Mouse (Mus musculus) lung, postnatal 0 days (tissue): Measurements from ENCODE around the gene C1qtnf1. TPM values are rescaled to one million over a fixed set of nuclear protein-coding genes. Genes with fewer than 3 reads are reported as not detected.

Source experiments
- ATAC-seq: fragments of 200-750 bp; cut with Nextera tagmentation; 2 replicates; pipeline ENCODE4 v1.8.0; 2017; ENCODE audit warnings: moderate library complexity
- DNase-seq: peaks from one replicate; pipeline ENCODE4 v3.0.0-alpha.2; 2016; ENCODE audit warnings: low spot score
- H3K27ac ChIP-seq: fragments of 300-500 bp; sonication (generic); 2 replicates; pipeline ENCODE4 v1.5.1; 2014; ENCODE audit warnings: antibody characterized with exemption, mild to moderate bottlenecking, low read length, mixed read lengths
- H3K27me3 ChIP-seq: fragments of 300-500 bp; sonication (generic); replicated peaks from 2 replicates; pipeline ENCODE4 v1.6.1; 2014; ENCODE audit warnings: low read length, mixed read lengths; ENCODE audit not compliant: insufficient read depth
- H3K36me3 ChIP-seq: fragments of 300-500 bp; sonication (generic); 2 replicates; pipeline ENCODE4 v1.6.1; 2014; ENCODE audit warnings: low read length, mixed read lengths; ENCODE audit not compliant: insufficient read depth
- H3K4me1 ChIP-seq: fragments of 300-500 bp; sonication (generic); 2 replicates; pipeline ENCODE4 v1.6.1; 2014; ENCODE audit warnings: antibody characterized with exemption, low read depth, low read length, mixed read lengths; ENCODE audit not compliant: insufficient read depth
- H3K4me2 ChIP-seq: fragments of 300-500 bp; sonication (generic); replicated peaks from 2 replicates; pipeline ENCODE4 v1.6.1; 2014; ENCODE audit warnings: low read depth, mild to moderate bottlenecking, low read length, moderate library complexity, mixed read lengths
- H3K4me3 ChIP-seq: fragments of 300-500 bp; sonication (generic); 2 replicates; pipeline ENCODE4 v1.5.1; 2014; ENCODE audit warnings: low read depth, low read length
- H3K9ac ChIP-seq: fragments of 300-500 bp; sonication (generic); replicated peaks from 2 replicates; pipeline ENCODE4 v1.6.1; 2014; ENCODE audit warnings: low read depth, mild to moderate bottlenecking
- H3K9me3 ChIP-seq: fragments of 300-500 bp; sonication (generic); 2 replicates; pipeline ENCODE4 v1.6.1; 2016; ENCODE audit warnings: low read length, mixed read lengths
- CTCF ChIP-seq: IDR thresholded peaks from 2 replicates; pipeline ENCODE4 v1.5.1; 2016; ENCODE audit warnings: antibody characterized with exemption, mild to moderate bottlenecking
- EP300 ChIP-seq: IDR thresholded peaks from 2 replicates; pipeline ENCODE4 v1.6.1; 2016; ENCODE audit warnings: antibody characterized with exemption, mild to moderate bottlenecking, control low read depth
- WGBS: fragments of 180-500 bp; shearing (Covaris S2); extraction: QIAGEN DNeasy Blood & Tissue Kit; methylation state at CpG from one replicate; pipeline ENCODE4 v1.1.7; 2014; 5-methylcytosine and 5-hydroxymethylcytosine counted together
- polyA plus RNA-seq: library from polyadenylated mRNA; unstranded; fragments of >200 nt; fragmentation: Nextera tagmentation; extraction: Ambion mirVana; gene quantifications from 2 replicates; pipeline ENCODE4 v1.2.1, GENCODE M21; 2015

The C1qtnf1 gene
- polyA plus RNA-seq, 1 experiment from 2014 or later = 9.1 TPM

GRCm38 (mm10) chr11:118420261-118420660, 7.7 kb upstream of the C1qtnf1 start:
- Histone ChIP-seq H3K36me3 (no peaks in the 10 kb centered on the region), H3K27ac (no peak overlapping the region), H3K4me2 (no peak overlapping the region), H3K4me3 (no peak overlapping the region), H3K9ac (no peak overlapping the region), H3K9me3 (no peaks in the 10 kb centered on the region), H3K4me1 (peaks cover 23% of the 10 kb centered on the region), H3K27me3 (no peaks in the 10 kb centered on the region)
- TF ChIP-seq CTCF (no peak), EP300 (no peak)
- ATAC-seq = no peak
- WGBS = 59% methylated on average over 7 of the region's 7 CpGs
- DNase-seq = no peak

GRCm38 (mm10) chr11:118423266-118423971, 4.6 kb upstream of the C1qtnf1 start:
- 1% methylated on average over 18 of the region's 18 CpGs for WGBS
- no peaks in the 10 kb centered on the region for H3K27me3 ChIP-seq
- peak; percentile 91 for DNase-seq
- peak; percentile 13; the same call in 1 of the 2 replicates for ATAC-seq
- H3K27ac ChIP-seq = peak overlapping the region; percentile 3; the same call in 1 of the 2 replicates
- no peak overlapping the region for H3K4me3 ChIP-seq
- TF ChIP-seq CTCF = peak; percentile 93
- no peak for TF ChIP-seq EP300
- H3K9me3 ChIP-seq = no peaks in the 10 kb centered on the region
- no peaks in the 10 kb centered on the region for H3K36me3 ChIP-seq
- no peak overlapping the region for H3K9ac ChIP-seq
- H3K4me2 ChIP-seq = peak overlapping the region; percentile 44
- peaks cover 11% of the 10 kb centered on the region for H3K4me1 ChIP-seq

DNA sequence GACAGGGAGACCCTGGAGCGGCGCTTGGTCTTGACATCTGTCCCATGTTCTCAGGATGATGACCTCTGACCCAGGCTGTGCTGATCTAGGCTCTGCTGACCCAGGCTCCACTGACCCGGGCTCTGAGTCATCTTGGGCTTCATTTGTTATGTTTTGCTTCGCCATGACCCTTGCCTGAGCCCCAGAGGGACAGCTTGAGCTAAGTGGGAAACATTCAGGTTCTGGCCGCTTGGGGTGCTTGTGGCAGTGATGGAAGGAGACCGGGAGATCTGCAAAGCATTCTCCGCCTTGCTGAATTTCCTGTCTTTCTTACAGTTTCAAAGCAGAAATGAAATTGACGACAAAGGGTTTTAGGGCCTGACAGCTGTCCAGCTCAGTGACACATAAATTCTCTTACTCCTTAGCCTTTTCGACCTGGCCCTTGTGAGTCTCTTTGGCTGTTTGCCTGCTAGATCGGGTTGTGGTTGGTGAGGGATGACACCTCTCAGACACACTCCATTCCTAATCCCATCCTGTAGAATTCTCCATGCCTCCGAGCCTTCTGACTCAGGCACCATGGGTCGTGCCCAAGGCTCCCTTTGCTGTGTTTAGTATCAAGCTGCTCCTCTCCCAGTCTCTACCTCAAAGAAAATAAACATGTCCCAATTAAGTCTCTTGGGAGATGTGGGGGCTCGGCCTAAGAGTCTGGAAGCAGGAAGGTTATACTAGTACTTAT, 3.2 kb upstream of the C1qtnf1 start:
- no peaks in the 10 kb centered on the region for H3K27me3 ChIP-seq
- DNase-seq (peak; percentile 43), ATAC-seq (peak; percentile 11; the same call in 1 of the 2 replicates)
- no peak overlapping the region for H3K4me3 ChIP-seq
- TF ChIP-seq EP300 (no peak), CTCF (peak; percentile 47)
- H3K9me3 ChIP-seq = no peaks in the 10 kb centered on the region
- WGBS = 47% methylated on average over 13 of the region's 13 CpGs
- H3K4me2 ChIP-seq = no peak overlapping the region
- no peak overlapping the region for H3K9ac ChIP-seq
- H3K27ac ChIP-seq = no peak overlapping the region
- H3K4me1 ChIP-seq = peaks cover 17% of the 10 kb centered on the region; the same call in 1 of the 2 replicates
- H3K36me3 ChIP-seq = no peaks in the 10 kb centered on the region

DNA sequence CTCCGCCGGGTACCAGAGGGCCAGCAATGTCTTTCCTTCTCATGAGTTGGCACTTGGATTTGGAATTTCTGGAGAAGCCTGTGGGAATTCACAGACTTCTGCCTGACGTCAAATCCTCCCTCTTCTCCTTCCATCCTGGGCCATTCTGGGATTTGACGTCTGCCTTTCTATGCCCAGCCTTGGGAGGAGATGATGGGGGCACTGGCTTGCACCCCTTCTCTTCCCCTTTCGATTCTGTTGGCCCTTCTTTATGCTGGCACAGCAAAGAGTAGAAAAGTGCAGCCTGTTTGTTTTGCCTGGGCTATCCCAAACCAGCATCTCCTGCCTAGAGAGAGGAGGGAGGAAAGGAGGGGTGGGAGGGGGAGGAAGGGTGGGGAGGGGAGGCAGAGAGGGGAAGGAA, 1.2 kb upstream of the C1qtnf1 start:
- TF ChIP-seq EP300 (no peak), CTCF (no peak)
- H3K27ac ChIP-seq = no peak overlapping the region
- H3K4me1 ChIP-seq = peaks cover 27% of the 10 kb centered on the region; the same call in 1 of the 2 replicates
- no peak overlapping the region for H3K9ac ChIP-seq
- no peak overlapping the region for H3K4me2 ChIP-seq
- no peaks in the 10 kb centered on the region for H3K9me3 ChIP-seq
- WGBS = 59% methylated on average over 5 of the region's 5 CpGs
- DNase-seq (no peak), ATAC-seq (no peak)
- H3K27me3 ChIP-seq = no peaks in the 10 kb centered on the region
- H3K4me3 ChIP-seq = no peak overlapping the region
- H3K36me3 ChIP-seq = no peaks in the 10 kb centered on the region

GRCm38 (mm10) chr11:118427266-118427779, 680 bp upstream of the C1qtnf1 start:
- Histone ChIP-seq H3K4me3 (no peak overlapping the region), H3K4me1 (peaks cover 28% of the 10 kb centered on the region; the same call in 1 of the 2 replicates), H3K4me2 (no peak overlapping the region), H3K36me3 (no peaks in the 10 kb centered on the region), H3K9me3 (no peaks in the 10 kb centered on the region), H3K9ac (no peak overlapping the region), H3K27me3 (no peaks in the 10 kb centered on the region), H3K27ac (no peak overlapping the region)
- WGBS = 43% methylated on average over 3 of the region's 3 CpGs
- DNase-seq (no peak), ATAC-seq (no peak)
- no peak for TF ChIP-seq CTCF

DNA sequence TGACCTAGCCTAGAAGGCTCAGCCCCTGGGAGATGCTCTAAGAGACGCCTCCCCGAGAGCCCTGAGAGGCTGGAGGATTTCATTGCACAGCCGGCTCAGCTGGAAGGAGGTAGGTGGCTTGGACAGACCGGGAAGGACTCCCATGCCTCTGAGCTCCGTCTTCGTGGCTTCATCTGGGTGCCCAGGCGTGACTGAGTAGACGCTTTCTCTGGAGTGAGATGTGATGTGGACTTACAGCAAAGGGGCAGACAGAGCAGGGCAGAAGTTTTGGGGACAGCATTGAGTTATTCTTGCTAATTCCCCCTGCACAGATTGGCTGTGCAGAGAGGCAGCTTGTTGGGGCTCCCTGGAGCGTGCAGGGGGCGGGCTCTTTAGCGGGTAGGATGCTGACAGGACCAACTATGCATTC, 461 bp downstream of the C1qtnf1 start:
- H3K4me1 ChIP-seq = peaks cover 30% of the 10 kb centered on the region
- WGBS = 7% methylated on average over 11 of the region's 11 CpGs
- no peaks in the 10 kb centered on the region for H3K36me3 ChIP-seq
- peak overlapping the region; percentile 3; the same call in 1 of the 2 replicates for H3K9ac ChIP-seq
- peak overlapping the region; percentile 15; the same call in 1 of the 2 replicates for H3K4me3 ChIP-seq
- H3K4me2 ChIP-seq = peak overlapping the region; percentile 37
- TF ChIP-seq CTCF (no peak), EP300 (no peak)
- ATAC-seq = no peak; the same call in 1 of the 2 replicates
- H3K27ac ChIP-seq = peak overlapping the region; percentile 71
- no peaks in the 10 kb centered on the region for H3K9me3 ChIP-seq
- no peaks in the 10 kb centered on the region for H3K27me3 ChIP-seq
- DNase-seq = no peak
